ENCODE assay signal across 27 mouse cellular contexts in genomic region chr9:78003278-78003677, GRCm38 (mm10). TPM values are rescaled to one million over a fixed set of nuclear protein-coding genes. Genes with fewer than 3 reads are reported as not detected.
"Had no signal": no experiment of that assay in that cellular context is flagged by ENCODE, and none has a peak within 500 bp of the region (broad histone marks: within the 10 kb centered on the region; RNA-seq: fewer than 3 reads in every experiment).

No protein-coding gene starts in this region.

- H3K9ac ChIP-seq: kidney, embryonic 15.5 days; liver, embryonic 13.5 days; lung, embryonic 14.5 days; midbrain, embryonic 12.5 days had no signal

- H3K27ac ChIP-seq: kidney, embryonic 15.5 days; left cerebral cortex, adult 2 months; liver, embryonic 13.5 days; macrophage; midbrain, embryonic 12.5 days had no signal

- H3K27me3 ChIP-seq: kidney, embryonic 15.5 days; midbrain, embryonic 12.5 days had no signal

- H3K9me3 ChIP-seq: kidney, embryonic 15.5 days; liver, embryonic 13.5 days; midbrain, embryonic 12.5 days had no signal

- ATAC-seq: lung, postnatal 0 days; midbrain, embryonic 16.5 days had no signal

- H3K4me2 ChIP-seq: kidney, embryonic 15.5 days; liver, embryonic 13.5 days; lung, embryonic 14.5 days; midbrain, embryonic 12.5 days had no signal

- H3K4me1 ChIP-seq: midbrain, embryonic 12.5 days had no signal

- DNase-seq: kidney, postnatal 10 days; kidney, postnatal 36 days; layer of hippocampus, postnatal 36 days; liver, embryonic 13.5 days; lung, embryonic 14.5 days; thymus, adult 18-20 months; thymus, postnatal 36 days had no signal

- H3K4me3 ChIP-seq: kidney, embryonic 15.5 days; left cerebral cortex, adult 2 months; liver, embryonic 13.5 days; midbrain, embryonic 12.5 days had no signal

- H3K36me3 ChIP-seq: kidney, embryonic 15.5 days; liver, embryonic 13.5 days; midbrain, embryonic 12.5 days had no signal

RNA-seq across cellular contexts. Expression of gene Gcm1, which starts 48.4 kb away (rescaled TPM):
- total RNA-seq: layer of hippocampus, adult 8-10 months; layer of hippocampus, postnatal 10 days; layer of hippocampus, postnatal 36 days; left cerebral cortex, adult 2 months; left cerebral cortex, postnatal 10 days; left cerebral cortex, postnatal 36 days; megakaryocyte, adult 5-6 weeks; monocyte, adult 5-6 weeks had no signal
- polyA plus RNA-seq: liver, embryonic 13.5 days; liver, embryonic 16.5 days; macrophage; midbrain, embryonic 16.5 days; neural tube, embryonic 11.5 days; neural tube, embryonic 14.5 days; small intestine, adult 2 months; spleen, adult 2 months; stomach, embryonic 16.5 days; testis, adult 2 months; urinary bladder, adult 2 months had no signal
